Mouse (Mus musculus): ENCODE results near the gene Tpi1. TPM values are rescaled to one million over a fixed set of nuclear protein-coding genes. Genes with fewer than 3 reads are reported as not detected.
A peak's percentile ranks its signal among the peaks of the same experiment; 100 is the strongest.
"Not testable (repeated sequence)": the region's sequence is repeated elsewhere in the genome, so short reads cannot be mapped to it uniquely, and the experiment has no call there.

Gene Tpi1
- total RNA-seq, 1 experiment from 2014 or later, result 436 TPM

- peak; percentile 92 for DNase-seq
These were observed 4.9 kb downstream of the Tpi1 start for GRCm38 (mm10) chr6:124809052-124809774.

- DNase-seq, result peak; percentile 87
These were observed 5.6 kb downstream of the Tpi1 start, which contains the start of gene Spsb2 for GRCm38 (mm10) chr6:124808358-124809012. Spsb2 (plus strand) TSS chr6:124808661.

- no peak for DNase-seq
These were observed 6.1 kb downstream of the Tpi1 start for GRCm38 (mm10) chr6:124807986-124808357.

GRCm38 (mm10) chr6:124807366-124807765 lies 6.7 kb downstream of the Tpi1 start:
- no peak for DNase-seq

GRCm38 (mm10) chr6:124806446-124807140 lies 7.5 kb downstream of the Tpi1 start:
- DNase-seq, result no peak

- peak; percentile 99 for DNase-seq
These were observed 8.5 kb downstream of the Tpi1 start for GRCm38 (mm10) chr6:124805341-124806321.

GRCm38 (mm10) chr6:124804341-124804740 lies 9.8 kb downstream of the Tpi1 start:
- no peak for DNase-seq

GRCm38 (mm10) chr6:124803691-124804090 lies 10.4 kb downstream of the Tpi1 start:
- not testable (repeated sequence) for DNase-seq

GRCm38 (mm10) chr6:124803061-124803460 lies 11.0 kb downstream of the Tpi1 start:
- DNase-seq, result no peak

GRCm38 (mm10) chr6:124802400-124802799 lies 11.7 kb downstream of the Tpi1 start:
- not testable (repeated sequence) for DNase-seq

GRCm38 (mm10) chr6:124796200-124796599 lies 17.9 kb downstream of the Tpi1 start:
- DNase-seq, result no peak

GRCm38 (mm10) chr6:124795781-124796180 lies 18.3 kb downstream of the Tpi1 start:
- no peak for DNase-seq

GRCm38 (mm10) chr6:124791911-124792310 lies 22.2 kb downstream of the Tpi1 start:
- no peak for DNase-seq

- no peak for DNase-seq
These were observed 24.0 kb downstream of the Tpi1 start for GRCm38 (mm10) chr6:124790121-124790520.

- no peak for DNase-seq
These were observed 24.6 kb downstream of the Tpi1 start for GRCm38 (mm10) chr6:124789519-124789918.

GRCm38 (mm10) chr6:124787722-124788121 lies 26.4 kb downstream of the Tpi1 start:
- no peak for DNase-seq

- no peak for DNase-seq
These were observed 27.2 kb downstream of the Tpi1 start for GRCm38 (mm10) chr6:124786756-124787420.

GRCm38 (mm10) chr6:124782436-124782835 lies 31.7 kb downstream of the Tpi1 start:
- DNase-seq, result peak; percentile 50

- DNase-seq, result no peak
These were observed 33.2 kb downstream of the Tpi1 start for GRCm38 (mm10) chr6:124780917-124781316.

GRCm38 (mm10) chr6:124779984-124780416 lies 34.1 kb downstream of the Tpi1 start:
- DNase-seq, result no peak

Measured in adrenal gland, postnatal 14 days (tissue).